Mouse (Mus musculus): ENCODE data around the gene Ces5a. TPM values are rescaled to one million over a fixed set of nuclear protein-coding genes. Genes with fewer than 3 reads are reported as not detected.
"Not testable (repeated sequence)": the region's sequence is repeated elsewhere in the genome, so short reads cannot be mapped to it uniquely, and the experiment has no call there.

Gene Ces5a
- total RNA-seq (2021), result not detected
- long read RNA-seq, experiment 1, result 0 reads
- long read RNA-seq, experiment 2, result 0 reads

DNA sequence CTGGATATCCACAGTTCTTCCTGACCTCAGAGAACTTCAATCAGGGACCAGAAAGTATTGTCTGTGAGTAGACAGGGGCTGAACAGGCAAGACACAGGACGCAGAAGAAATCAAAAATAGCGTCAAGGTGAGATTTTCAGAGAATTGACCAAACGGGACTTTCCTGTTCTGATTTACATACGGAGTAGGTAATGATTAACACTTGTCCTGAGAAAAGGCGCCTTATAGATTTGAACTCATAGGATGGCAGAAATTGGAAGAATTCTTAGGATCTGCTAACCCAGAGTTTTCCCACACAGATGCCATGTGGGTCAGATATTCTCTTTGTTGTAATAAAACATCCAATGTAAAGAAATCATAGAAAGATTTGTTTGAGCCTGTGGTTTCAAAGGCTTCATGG is at the start of gene Ces5a:
TSS of gene Ces5a (minus strand) at position 101 of the 400 bp plus-strand sequence.
- no peak for DNase-seq

DNA sequence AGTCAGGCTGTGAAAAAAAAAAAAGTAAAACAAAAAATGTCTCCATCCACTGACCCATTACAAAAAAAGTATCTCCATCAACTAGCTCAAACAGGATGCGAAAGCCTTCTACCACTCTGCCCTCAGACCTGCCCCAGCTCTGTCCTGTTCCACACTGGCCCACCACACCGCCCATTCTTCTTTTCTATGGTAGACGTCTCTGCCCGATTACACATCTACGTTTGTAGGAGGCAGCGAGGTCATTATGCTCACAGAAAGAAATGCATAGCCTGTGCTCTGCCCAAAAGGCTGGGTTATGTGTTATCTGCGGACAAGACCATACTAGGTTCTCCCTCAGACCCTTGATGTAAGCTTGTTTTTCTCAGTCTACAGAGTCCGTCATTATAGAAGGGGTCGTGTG is 37.2 kb upstream of the Ces5a start:
- DNase-seq, result no peak

DNA sequence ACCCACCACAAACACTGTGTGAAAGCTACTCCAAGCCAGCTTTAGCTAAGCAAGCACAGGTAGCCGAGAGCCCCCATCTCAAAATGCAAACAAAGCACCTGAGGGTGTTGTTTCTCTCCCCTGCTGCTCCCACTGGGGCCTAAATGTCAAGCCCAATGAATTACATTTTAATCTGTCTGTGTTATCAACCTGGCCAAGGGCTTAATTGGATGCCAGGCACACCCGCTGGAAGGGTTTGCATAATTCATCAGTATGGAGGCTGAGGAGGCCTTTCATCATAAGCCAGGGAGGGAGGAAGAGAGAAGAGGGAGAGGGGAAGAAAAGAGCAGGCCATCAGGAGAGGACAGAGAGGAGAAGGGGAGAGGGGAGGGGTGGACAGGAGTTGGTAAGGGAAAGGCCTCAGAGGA is 36.5 kb upstream of the Ces5a start:
- DNase-seq, result no peak

DNA sequence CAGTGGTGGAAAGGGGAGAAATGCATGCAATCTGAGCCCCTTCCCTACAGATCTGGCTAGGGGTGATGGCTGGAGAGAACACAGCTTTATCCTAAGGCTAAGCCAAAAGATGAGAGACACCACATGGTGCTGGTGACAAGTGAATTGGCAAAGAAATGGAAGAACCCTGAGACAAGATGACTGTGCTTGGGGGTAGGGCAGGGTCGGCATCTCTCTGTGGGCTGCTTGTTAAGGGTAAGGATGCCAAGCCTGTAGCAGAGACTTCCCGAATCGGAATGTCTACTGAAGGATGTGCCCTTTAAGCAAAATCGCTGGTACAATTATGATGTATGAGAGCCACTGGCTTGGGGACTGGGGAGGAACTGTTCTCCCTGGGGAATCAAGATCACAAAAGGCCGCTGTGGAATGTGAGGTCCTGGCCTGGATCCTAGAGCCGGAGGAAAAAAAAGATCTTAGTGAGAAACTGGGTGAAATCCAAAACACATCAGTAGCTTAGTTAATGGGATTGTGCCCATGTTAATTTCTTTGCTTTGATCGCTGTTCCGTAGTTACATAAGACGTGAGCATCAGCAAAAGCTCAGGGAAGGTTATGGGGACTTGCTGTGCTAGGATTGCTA is 35.8 kb upstream of the Ces5a start:
- DNase-seq, result no peak

DNA sequence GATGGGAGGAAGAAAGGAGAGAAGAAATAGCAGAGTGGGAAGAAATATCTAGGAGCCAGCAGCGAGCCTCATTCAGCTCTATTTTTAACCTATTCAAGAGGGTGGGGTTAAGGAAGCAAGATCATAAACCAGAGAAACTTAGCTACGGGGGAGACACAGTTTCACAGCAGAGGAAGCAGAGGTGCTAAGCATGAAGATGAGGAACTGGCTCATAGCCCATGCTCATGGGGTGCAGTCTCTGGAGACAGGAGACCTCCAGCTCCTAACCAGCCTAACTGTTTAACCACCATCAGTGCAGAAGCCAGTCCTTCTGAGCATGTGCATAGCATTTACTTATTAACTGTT is 34.5 kb upstream of the Ces5a start:
- no peak for DNase-seq

DNA sequence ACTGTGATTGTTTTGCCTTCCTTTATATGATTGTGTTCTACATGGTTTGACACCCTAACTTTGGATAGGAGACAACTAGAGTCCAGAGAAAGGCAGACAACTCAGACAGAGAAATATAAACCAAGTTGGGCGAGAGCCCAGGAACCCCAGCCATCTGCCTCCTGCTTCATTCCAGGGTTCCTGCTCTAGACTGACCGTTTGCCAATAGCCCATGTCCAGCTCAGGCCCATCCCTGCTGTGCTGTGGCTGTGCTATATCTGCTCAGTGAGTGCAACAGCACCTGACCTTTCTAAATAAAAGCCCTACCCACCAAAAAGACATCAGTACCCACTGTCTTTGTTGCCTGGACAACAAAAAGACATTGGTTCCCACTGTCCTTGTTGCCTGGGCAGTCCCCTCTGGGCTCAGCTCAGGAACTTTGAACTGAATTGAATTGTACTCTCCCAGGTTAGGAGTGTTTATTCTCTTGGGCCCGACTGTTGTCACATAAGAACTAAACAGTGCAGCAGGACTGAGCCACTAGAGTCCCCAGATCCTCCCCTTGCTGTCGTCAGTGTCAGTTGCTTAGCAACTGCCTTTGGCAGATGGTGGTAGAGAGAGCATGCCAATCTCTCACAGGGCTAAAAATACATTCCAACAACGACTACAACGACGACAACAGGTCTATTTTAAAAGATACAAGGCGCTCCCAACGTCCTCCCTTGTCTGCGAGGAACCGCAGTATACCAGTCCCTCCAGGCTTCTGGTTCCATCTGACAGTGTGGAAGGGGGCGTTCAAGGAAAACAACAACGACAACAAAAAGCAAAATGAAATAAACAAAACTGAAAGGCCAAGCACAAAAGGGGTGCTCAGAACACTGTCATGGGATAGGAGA is 33.9 kb upstream of the Ces5a start:
- peak; percentile 52 to 63 for DNase-seq

DNA sequence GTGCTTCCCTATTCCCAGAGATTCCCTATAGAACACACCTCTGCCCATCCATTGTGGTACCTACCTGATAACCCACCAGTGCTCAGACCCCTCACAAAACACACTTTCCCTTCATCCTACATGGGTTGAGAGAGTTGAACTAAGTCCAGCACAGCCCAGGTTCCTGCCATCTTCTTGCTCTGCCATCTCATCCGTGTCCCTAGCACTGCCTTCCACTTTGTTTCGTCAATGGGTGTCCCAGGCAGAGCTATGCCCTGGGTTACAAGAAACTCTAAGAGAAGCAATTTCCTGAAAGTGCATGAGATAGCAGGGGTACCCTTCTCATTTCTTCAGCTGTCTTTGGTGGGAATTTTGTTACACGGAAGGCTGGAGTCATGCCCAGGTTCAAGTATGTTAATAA is 33.0 kb upstream of the Ces5a start:
- DNase-seq, result no peak

DNA sequence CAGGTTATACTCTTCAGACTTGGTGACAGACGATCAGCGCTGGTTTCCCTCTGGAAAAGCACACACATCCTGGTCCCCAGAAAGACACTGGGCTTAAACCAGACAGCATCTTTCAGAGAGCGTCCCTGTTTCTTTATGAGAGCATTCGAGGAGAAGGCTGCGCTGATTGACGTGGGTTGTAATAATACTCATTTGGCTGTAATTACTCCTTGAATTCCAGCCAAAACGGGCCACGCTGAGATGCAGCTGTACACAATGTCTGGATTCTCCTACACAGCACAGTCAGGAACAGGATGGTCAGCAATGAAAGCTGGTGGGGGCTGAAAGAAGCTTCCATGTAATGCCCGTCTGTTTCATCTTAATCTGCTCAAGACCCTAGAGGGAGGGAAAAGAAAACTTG is 31.5 kb upstream of the Ces5a start:
- no peak for DNase-seq

DNA sequence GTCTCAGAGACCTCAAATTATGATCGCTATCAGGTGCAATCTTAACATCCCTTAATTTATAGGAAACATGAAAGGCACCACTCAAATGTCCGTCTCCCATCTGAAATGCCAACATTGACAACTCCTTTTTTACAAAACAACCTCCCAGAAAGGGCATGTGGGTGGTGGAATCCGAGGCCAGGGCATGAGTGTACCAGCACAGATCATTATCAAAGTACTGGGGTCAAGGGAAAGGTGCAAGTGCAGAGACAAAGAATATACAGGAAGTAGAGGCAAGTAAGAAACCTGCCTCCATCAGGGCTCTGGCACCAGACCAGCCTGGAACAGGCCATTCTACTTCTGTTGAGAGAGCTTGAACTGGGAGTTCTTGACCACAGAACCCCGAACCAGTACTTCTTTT is 29.0 kb upstream of the Ces5a start:
- DNase-seq, result no peak

DNA sequence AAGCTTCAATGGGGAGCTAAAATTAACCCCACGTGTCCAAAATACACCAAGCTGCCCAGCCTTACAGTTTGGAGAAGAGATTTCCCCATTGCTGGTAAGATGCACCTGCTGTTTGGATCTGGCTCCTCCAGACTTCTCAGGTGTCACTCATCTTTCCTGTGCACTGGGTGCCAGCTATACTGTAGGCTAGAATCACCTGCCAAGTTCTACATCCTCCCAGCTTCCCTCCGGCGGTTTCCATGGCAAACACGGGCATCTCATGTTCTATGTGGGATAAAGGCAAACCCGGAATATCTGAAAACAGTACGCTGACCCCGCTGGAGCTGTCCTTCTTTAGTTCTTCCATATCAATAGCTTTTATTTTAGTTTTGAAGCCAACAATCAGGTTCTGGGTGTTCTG is 27.9 kb upstream of the Ces5a start:
- DNase-seq, result no peak

DNA sequence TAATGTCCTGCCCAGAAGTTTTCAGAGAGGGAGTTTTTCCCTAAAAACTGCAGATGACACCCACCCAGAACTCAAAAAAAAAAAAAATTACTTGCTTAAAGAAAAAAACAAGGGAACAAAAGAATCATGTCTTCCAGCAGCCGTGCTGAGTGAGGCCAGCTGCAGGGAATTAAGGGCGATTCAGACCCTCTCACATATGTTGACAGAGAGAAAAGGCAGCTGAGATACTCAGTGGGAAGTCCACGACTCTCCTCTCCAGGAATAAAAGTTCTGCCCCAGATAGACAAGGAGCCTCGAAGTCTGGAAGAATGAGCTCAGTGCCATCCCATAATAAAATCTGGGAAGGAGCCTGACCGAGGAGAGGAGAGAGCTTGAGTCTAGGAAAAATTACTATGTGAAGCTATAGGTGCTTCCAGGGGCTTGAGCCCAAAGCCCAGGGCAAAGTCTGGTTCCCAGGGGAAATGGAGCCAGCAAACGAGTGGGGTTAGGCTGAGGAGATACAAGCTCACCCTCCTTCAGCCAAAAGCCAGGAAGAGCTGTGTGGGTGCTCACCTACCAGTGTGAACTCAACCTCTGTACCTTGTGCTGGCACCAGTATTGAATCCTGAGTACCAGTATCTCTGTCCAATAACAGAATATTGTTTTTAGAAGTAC is 27.1 kb upstream of the Ces5a start:
- no peak for DNase-seq

DNA sequence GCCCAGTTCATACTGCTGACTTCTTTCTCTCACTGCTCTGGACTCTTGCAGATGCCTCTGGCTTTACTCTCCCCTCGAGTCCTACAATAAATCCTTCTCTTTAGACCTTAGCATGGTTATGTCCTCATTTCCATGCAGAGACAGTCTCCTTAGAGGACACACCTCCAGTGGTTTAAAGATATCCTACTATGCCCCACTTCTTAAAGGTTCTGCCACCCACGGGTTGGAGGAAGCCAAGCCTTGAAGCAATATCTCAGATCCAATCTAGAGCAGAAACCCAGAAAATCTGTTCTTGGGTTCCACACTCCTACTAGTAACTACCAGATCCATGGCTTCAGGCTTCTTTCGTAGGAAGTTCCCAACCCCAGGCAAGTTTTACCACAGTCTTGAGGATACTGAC is 25.6 kb upstream of the Ces5a start:
- DNase-seq, result no peak

DNA sequence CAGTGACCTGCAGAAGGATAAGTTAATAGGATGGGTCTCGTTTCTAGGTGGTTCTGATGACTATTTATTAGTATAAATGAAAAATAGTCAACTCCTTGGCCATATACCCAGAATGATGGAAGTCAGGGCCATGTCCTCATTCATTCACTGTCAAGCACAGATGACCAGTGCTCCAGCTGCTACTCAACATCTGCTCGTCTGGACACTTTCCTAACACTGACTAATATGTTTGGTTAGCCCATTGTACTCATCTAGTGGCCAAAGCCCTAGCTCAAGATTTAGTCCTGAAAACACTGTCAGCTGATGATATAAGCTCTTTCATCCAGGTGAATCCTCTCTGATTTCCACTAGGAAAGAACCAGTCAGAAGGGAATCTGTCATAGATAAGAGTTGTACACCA is 24.1 kb upstream of the Ces5a start:
- DNase-seq, result no peak

DNA sequence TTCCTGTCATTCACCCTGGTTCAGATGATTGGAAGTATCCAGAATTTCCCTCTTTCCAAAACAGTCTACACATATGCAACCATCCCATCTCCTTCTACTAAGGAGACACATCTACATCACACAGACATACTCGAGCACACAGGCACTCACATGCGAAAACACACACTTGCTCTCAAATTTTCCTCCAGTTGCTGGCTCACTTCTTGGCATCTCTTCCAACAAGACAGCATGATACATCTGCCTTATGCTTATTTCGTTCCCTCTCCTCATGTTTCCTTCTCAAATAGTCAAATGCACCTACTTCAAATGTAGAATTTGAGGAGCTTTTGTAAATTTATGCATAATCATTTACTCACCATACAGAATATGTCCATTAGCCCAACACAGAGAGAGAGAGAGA is 33.0 kb downstream of the Ces5a start:
- no peak for DNase-seq

DNA sequence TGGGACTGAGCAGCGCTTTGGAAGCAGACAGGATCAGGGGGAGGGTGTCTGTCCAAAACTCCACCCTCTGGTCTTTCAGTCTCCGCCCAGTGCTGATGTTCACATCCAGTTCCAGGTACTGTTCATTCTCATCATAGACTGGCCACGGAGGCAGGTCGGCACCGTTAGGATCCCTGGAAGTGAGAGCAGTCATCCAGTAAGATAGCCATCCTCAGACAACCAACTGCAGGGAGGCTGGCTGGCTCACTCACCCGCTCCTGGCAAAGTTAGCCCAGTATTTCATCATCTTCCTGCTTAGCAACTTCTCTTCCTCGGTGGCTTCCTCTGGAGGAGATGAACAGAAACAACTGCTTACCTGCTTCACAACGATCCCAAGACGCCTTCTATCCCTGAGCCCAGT is 36.2 kb downstream of the Ces5a start:
- DNase-seq, result peak in 1 of 2 experiments; percentile 3

DNA sequence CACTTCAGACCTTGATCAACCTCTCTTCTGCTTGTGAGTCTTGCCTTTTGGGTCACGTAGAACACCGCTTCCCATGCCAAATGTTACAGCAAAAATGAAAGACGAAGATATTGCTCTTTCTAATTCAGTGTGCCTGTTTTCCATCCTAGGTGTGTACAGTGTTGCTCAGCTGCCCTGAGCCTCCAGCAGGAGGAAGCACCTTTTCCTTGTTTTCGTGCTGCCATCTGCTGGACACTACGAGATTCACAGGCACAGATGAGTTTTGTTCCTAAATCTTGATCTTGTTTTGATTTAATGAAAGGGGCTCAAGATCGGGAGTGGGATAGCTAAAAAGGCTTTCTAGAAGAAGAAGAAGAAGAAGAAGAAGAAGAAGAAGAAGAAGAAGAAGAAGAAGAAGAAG is 40.3 kb downstream of the Ces5a start:
- peak; percentile 25 to 30 for DNase-seq

DNA sequence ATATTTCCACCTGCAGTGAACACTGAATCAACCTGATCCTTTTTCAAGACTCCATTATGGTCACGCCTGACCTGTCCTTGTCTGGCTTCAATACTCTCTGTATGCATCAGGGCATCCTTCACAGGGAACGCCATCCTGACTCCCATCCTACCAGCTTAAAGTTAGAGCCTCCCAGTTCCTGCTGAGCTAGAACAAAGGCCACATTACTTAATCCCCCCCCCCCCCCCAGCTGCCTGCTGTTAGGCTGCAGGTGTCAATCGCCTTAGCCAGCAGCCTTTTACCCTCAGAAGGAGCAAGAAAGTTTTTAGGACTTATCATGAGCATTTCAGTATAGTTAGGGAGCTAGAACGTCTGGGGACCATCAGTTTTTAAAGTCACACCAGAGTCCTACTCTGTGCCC is 46.9 kb downstream of the Ces5a start:
- DNase-seq, result no peak

DNA sequence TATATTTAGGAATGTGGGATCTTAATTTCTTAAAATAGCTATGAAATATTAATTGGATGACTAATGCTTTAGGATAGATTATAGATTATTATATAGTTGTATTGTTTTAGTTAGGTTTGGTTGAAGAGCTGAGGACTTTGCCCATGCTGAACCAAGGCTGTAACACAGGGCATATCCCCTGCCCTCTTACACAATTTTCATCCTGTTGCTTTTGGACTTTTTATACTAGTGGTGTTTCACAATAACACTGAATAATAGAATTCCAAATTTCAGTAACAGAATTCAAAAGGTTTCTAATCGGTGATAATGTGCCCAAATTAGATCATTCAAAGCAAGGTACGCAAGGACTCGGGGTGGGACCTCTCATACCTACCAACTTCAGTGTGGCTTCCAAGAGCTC is 57.4 kb downstream of the Ces5a start:
- DNase-seq, result no peak

DNA sequence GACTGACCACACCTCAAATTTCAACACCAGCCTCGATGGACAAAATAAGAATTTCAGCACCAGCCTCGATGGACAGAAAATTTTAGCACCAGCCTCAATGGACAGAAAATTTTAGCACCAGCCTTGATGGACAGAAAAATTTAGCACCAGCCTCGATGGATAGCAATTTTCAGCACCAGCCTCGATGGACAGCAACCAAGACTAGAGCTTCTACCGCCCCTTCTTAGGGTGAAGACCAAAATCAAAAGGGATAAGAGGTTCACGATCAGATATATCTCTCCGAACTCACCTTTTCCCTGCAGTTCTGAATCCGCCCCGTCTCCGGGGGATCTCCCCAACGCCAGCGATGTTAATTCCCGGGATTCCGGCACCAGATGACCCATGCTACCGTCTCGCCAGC is 65.9 kb downstream of the Ces5a start:
- DNase-seq, result not testable (repeated sequence)

DNA sequence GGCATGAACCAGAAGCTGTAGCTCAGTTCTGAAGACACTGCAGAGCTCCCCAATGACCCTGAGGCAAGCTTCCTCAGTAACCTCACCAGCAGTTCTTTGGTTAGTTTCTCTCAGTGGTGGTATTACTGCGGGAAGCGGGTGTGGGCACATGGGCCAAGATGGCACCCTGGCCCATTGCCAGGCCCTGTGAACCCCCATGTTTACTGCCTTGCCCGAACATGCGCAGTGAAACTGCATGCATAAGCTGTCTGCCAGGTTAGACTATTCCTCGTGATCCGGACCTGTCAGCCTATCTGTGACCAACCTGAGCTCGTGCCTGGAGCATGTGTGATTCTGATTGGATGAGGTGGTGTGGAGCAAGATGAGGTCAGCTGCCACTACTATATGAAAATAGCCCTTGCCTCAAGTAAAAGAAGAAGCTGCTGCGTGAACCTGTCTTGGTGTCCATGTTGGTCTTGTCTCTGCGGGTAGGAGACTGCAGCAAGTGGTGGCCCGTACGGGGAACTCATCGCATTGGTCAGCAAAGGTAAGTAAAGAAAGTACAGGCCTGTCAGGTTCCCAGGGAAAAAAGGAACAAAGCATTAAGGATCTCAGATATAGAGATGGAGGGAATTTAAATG is 81.3 kb downstream of the Ces5a start:
- DNase-seq, result no peak
